Mouse (Mus musculus) activated CD4-positive, CD25-positive, alpha-beta regulatory T cell (primary cell): ENCODE measurements around the gene Plch1. TPM values are rescaled to one million over a fixed set of nuclear protein-coding genes. Genes with fewer than 3 reads are reported as not detected.

ENCODE experiments used
- polyA plus RNA-seq, 2 experiments: library from polyadenylated mRNA; unstranded; fragments of 100-300 nt; shearing (Covaris generic); gene quantifications; one replicate each; pipeline ENCODE4 v1.2.1; 2017

Gene Plch1
- polyA plus RNA-seq: under 1 TPM in 1 of 2 experiments, not detected in 1; 0.20 TPM

GRCm38 (mm10) chr3:63899309-63899695 is at the start of gene Plch1:
TSS of gene Plch1 (minus strand) at chr3:63899472.

GRCm38 (mm10) chr3:63928878-63929859 is 29.9 kb upstream of the Plch1 start, which contains the start of gene E130311K13Rik:
TSS of gene E130311K13Rik (minus strand) at chr3:63929472.

Other genes starting within 250 kb of the Plch1 start
- gene E130311K13Rik, start 30.0 kb upstream of the Plch1 start, polyA plus RNA-seq: 10 to 100 TPM; 10.2 to 10.5 TPM
- gene Slc33a1, start 65.3 kb upstream of the Plch1 start, polyA plus RNA-seq: 10 to 100 TPM; 23.1 to 26.1 TPM
- gene Gmps, start 76.6 kb upstream of the Plch1 start, polyA plus RNA-seq: 10 to 100 TPM; 22.7 to 28.0 TPM
- gene Vmn2r1, start 182.1 kb upstream of the Plch1 start, polyA plus RNA-seq: not detected
- gene Vmn2r2, start 242.5 kb upstream of the Plch1 start, polyA plus RNA-seq: under 1 TPM in 1 of 2 experiments, not detected in 1; 0.10 TPM